Mouse (Mus musculus) liver, embryonic 14.5 days (tissue): ENCODE data around the gene Itpripl2. TPM values are rescaled to one million over a fixed set of nuclear protein-coding genes. Genes with fewer than 3 reads are reported as not detected.

ENCODE experiments used
- ATAC-seq: fragments of 200-750 bp; cut with Nextera tagmentation; 2 replicates; pipeline ENCODE4 v1.8.0; 2017; ENCODE audit warnings: moderate number of reproducible peaks, mild to moderate bottlenecking, moderate library complexity; ENCODE audit not compliant: insufficient read depth
- DNase-seq, 3 experiments: peaks; one replicate each; pipeline ENCODE4 v3.0.0-alpha.2; 2012 to 2013; ENCODE audit warnings: low read depth in 3 of 3, low spot score in 3 of 3
- H3K27ac ChIP-seq: fragments of 300-500 bp; sonication (generic); 2 replicates; pipeline ENCODE4 v1.5.1; 2014; ENCODE audit warnings: moderate library complexity, mild to moderate bottlenecking, control low read depth, inconsistent platforms
- H3K27me3 ChIP-seq: fragments of 300-500 bp; sonication (generic); 2 replicates; pipeline ENCODE4 v1.6.1; 2014; ENCODE audit warnings: mild to moderate bottlenecking, low read length, moderate library complexity; ENCODE audit not compliant: control insufficient read depth, insufficient read depth
- H3K36me3 ChIP-seq: fragments of 300-500 bp; sonication (generic); replicated peaks from 2 replicates; pipeline ENCODE4 v1.6.1; 2014; ENCODE audit warnings: low read depth; ENCODE audit not compliant: control insufficient read depth, insufficient read depth
- H3K4me1 ChIP-seq, 2 experiments: fragments of 200-500 bp in 1 of 2; fragments of 300-500 bp in 1 of 2; sonication (generic) in 1 of 2; replicated peaks; 2 replicates each; pipeline ENCODE4 v1.6.1; 2012 to 2014; ENCODE audit warnings: antibody characterized with exemption in 1 of 2, inconsistent platforms in 1 of 2, low read length in 1 of 2; ENCODE audit not compliant: control insufficient read depth in 2 of 2, insufficient read depth in 2 of 2
- H3K4me2 ChIP-seq: fragments of 300-500 bp; sonication (generic); 2 replicates; pipeline ENCODE4 v1.6.1; 2014; ENCODE audit warnings: low read depth, mild to moderate bottlenecking, control low read depth, moderate library complexity
- H3K4me3 ChIP-seq, 2 experiments: fragments of 200-500 bp in 1 of 2; fragments of 300-500 bp in 1 of 2; sonication (generic) in 1 of 2; 2 replicates each; pipeline ENCODE4 v1.5.1; 2012 to 2014; ENCODE audit warnings: low read depth in 2 of 2, low read length in 2 of 2, mild to moderate bottlenecking in 2 of 2, control low read depth in 1 of 2, inconsistent platforms in 1 of 2, moderate library complexity in 1 of 2; ENCODE audit not compliant: insufficient read depth in 1 of 2
- H3K9ac ChIP-seq: fragments of 300-500 bp; sonication (generic); replicated peaks from 2 replicates; pipeline ENCODE4 v1.6.1; 2014; ENCODE audit warnings: mild to moderate bottlenecking, control low read depth, moderate library complexity
- H3K9me3 ChIP-seq: fragments of 300-500 bp; sonication (generic); 2 replicates; pipeline ENCODE4 v1.6.1; 2016; ENCODE audit warnings: low read length, mixed read lengths; ENCODE audit not compliant: control insufficient read depth
- CTCF ChIP-seq: IDR thresholded peaks from 2 replicates; pipeline ENCODE4 v1.5.1; 2016; ENCODE audit warnings: antibody characterized with exemption, low read depth, control low read depth
- EP300 ChIP-seq: IDR thresholded peaks from 2 replicates; pipeline ENCODE4 v1.6.1; 2016; ENCODE audit warnings: antibody characterized with exemption, low read depth
- WGBS: fragments of 180-500 bp; shearing (Covaris S2); extraction: QIAGEN DNeasy Blood & Tissue Kit; methylation state at CpG from one replicate; pipeline ENCODE4 v1.1.7; 2014; ENCODE audit not compliant: insufficient replicate concordance; 5-methylcytosine and 5-hydroxymethylcytosine counted together
- polyA plus RNA-seq, 2 experiments: library from polyadenylated mRNA; depleted of rRNA in 1 of 2; stranded (reverse) in 1 of 2; unstranded in 1 of 2; fragments of >200 nt; fragmentation: Nextera tagmentation in 1 of 2; extraction: Ambion mirVana in 1 of 2; gene quantifications; 2 replicates each; pipeline versions ENCODE4 v1.2.1 to v1.2.3; 2012 to 2014

Gene Itpripl2
- polyA plus RNA-seq, 2 experiments: 0.43 to 1.5 TPM

DNA sequence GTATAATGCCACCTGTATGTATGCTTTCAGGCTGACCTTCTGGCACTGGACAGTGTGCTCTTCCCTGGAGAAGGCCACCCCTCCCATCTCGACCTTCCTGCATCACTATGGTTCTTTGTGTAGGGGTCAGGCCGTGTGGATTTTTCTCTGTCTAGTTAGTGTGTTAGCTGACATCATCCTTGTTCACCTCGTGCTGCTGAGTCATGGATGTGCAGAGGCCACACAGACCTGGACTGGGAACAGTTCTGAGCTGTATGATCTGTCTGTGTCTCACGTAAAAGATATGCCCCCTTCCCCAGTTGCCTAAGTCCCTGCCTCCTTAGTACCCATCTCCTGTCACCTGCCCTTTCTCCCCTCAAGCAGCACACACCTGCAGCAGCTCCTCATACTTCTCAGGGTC lies 35.2 kb upstream of the Itpripl2 start:
- Histone ChIP-seq H3K4me2 (no peak overlapping the region), H3K4me3 (no peak overlapping the region), H3K9me3 (no peaks in the 10 kb centered on the region), H3K27ac (no peak overlapping the region), H3K27me3 (no peaks in the 10 kb centered on the region), H3K36me3 (no peaks in the 10 kb centered on the region; the same call in 1 of the 2 replicates), H3K9ac (no peak overlapping the region), H3K4me1 (no peaks in the 10 kb centered on the region)
- 65% methylated on average over 4 of the region's 4 CpGs for WGBS
- no peak for ATAC-seq
- no peak for DNase-seq
- TF ChIP-seq EP300: no peak
- TF ChIP-seq CTCF: no peak

DNA sequence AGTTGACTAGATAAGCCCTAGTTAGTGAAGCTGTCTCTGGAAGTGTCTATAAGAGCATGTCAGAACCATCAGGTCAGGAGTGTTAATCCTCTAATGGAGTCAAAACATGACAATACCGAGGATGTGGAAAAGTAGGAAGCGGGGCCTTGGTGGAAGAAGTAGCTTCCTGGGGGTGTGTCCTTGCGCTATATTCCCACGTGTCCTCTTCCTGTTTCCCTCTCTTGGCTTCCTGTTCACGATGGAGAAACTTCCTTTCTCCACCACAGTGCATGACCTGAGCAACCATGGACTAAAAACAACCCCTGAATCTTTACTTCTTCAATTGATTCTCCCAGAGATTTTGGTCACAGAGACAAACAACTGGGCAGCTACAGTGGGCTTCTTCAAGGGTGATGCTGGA lies 30.3 kb upstream of the Itpripl2 start:
- Histone ChIP-seq H3K9ac (no peak overlapping the region), H3K27me3 (no peaks in the 10 kb centered on the region), H3K4me2 (no peak overlapping the region), H3K4me3 (no peak overlapping the region), H3K27ac (no peak overlapping the region), H3K9me3 (no peaks in the 10 kb centered on the region), H3K4me1 (no peaks in the 10 kb centered on the region), H3K36me3 (no peaks in the 10 kb centered on the region; the same call in 1 of the 2 replicates)
- WGBS: 37% methylated on average over 5 of the region's 5 CpGs
- DNase-seq (no peak), ATAC-seq (no peak)
- TF ChIP-seq EP300 (no peak), CTCF (no peak)

DNA sequence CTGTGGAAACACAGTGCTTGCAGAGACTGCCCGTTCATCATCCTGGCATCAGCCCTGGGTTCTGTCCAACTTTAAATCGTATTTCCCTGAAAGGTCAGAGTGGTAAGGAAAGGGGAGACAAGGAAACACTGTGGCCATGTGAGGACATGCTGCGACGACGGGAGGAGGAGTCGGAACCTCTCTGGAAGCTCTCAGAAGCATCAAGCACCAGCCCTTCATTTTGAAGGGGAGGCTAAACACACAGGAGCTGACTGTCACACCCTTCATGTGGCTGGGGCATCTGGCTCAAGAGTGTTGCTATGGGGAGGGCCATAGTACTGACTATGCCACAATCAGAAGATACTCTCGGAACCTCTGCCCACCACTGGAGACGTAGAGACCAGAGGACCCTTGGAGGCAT lies 27.9 kb upstream of the Itpripl2 start:
- Histone ChIP-seq H3K27me3 (no peaks in the 10 kb centered on the region), H3K27ac (no peak overlapping the region), H3K4me1 (no peaks in the 10 kb centered on the region), H3K4me3 (no peak overlapping the region), H3K4me2 (no peak overlapping the region), H3K9ac (no peak overlapping the region), H3K36me3 (no peaks in the 10 kb centered on the region), H3K9me3 (no peaks in the 10 kb centered on the region)
- DNase-seq (no peak), ATAC-seq (no peak)
- TF ChIP-seq EP300 (no peak), CTCF (no peak)
- WGBS: 69% methylated on average over 8 of the region's 8 CpGs

DNA sequence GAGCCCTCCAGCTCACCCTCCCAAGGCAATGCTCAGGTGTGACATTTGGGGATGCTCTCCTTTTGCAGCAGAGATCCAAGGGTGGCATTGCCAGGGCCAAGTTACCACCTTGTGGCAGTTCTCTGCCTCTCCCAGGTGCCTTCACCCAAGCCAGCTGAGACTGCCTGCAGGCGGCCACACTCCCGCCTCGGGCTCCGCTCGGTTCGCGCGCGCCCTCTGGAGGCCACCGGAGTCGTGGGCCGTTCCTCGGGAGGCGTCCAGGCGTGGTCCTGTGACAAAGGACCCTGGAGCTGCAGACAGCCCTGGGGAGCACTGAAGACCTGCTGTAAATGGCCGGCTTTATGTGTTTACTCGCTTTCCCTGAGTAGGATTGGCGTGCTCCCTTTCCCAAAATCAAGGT lies 26.9 kb upstream of the Itpripl2 start:
- H3K9me3 ChIP-seq: no peaks in the 10 kb centered on the region
- H3K4me3 ChIP-seq: no peak overlapping the region
- no peak overlapping the region for H3K27ac ChIP-seq
- no peak for DNase-seq
- no peaks in the 10 kb centered on the region for H3K4me1 ChIP-seq
- no peak overlapping the region for H3K4me2 ChIP-seq
- H3K9ac ChIP-seq: no peak overlapping the region
- 0 out of 2 replicates have a peak, but pooled peaks have one; percentile 45 for ATAC-seq
- no peaks in the 10 kb centered on the region for H3K36me3 ChIP-seq
- under 1% methylated on average over 18 of the region's 18 CpGs for WGBS
- no peaks in the 10 kb centered on the region for H3K27me3 ChIP-seq
- TF ChIP-seq EP300 (no peak), CTCF (peak; percentile 92)

DNA sequence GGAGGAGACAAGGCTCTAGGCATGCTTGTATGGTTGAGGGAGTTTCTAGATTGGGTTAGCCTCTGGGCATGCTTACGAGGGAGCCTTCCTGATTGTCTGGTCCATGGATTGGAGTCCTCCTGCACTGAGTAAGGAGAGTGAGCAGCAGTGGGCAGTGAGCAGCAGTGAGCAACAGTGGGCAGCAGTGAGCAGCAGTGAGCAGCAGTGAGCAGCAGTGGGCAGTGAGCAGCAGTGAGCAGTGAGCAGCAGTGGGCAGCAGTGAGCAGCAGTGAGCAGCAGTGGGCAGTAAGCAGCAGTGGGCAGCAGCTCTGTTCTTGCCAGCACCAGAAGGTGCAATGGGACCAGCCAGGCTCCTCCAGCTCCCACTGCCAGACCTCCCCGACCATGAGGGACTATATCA lies 26.0 kb upstream of the Itpripl2 start:
- DNase-seq (no peak), ATAC-seq (no peak)
- no peak overlapping the region for H3K27ac ChIP-seq
- H3K36me3 ChIP-seq: no peaks in the 10 kb centered on the region
- no peak overlapping the region for H3K4me3 ChIP-seq
- H3K4me1 ChIP-seq: no peaks in the 10 kb centered on the region
- H3K9me3 ChIP-seq: no peaks in the 10 kb centered on the region
- 48% methylated on average over 2 of the region's 2 CpGs for WGBS
- no peak overlapping the region for H3K9ac ChIP-seq
- TF ChIP-seq CTCF (peak; percentile 75), EP300 (no peak)
- H3K4me2 ChIP-seq: no peak overlapping the region
- no peaks in the 10 kb centered on the region for H3K27me3 ChIP-seq
